Comparison of ENCODE assay signal across 36 mouse cellular contexts in genomic region chr3:92966761-92967160, GRCm38 (mm10). TPM values are rescaled to one million over a fixed set of nuclear protein-coding genes. Genes with fewer than 3 reads are reported as not detected.
"Had no signal": no experiment of that assay in that cellular context is flagged by ENCODE, and none has a peak within 500 bp of the region (broad histone marks: within the 10 kb centered on the region; RNA-seq: fewer than 3 reads in every experiment).

Gene Lce3e, plus strand, starts transcription at chr3:92967061.

- H3K4me3 ChIP-seq: left cerebral cortex, adult 2 months; limb, embryonic 10.5 days; limb, embryonic 12.5 days; limb, embryonic 13.5 days; limb, embryonic 15.5 days; liver, embryonic 12.5 days; liver, embryonic 13.5 days; liver, embryonic 15.5 days; lung, embryonic 15.5 days; megakaryocyte, embryonic 14.5 days; midbrain, embryonic 10.5 days; midbrain, embryonic 12.5 days; midbrain, embryonic 13.5 days; midbrain, embryonic 15.5 days; myocyte had no signal

- H3K27ac ChIP-seq: left cerebral cortex, adult 2 months; limb, embryonic 10.5 days; limb, embryonic 12.5 days; limb, embryonic 13.5 days; limb, embryonic 15.5 days; liver, embryonic 12.5 days; liver, embryonic 13.5 days; liver, embryonic 14.5 days; liver, embryonic 15.5 days; lung, embryonic 15.5 days; macrophage; midbrain, embryonic 10.5 days; midbrain, embryonic 12.5 days; midbrain, embryonic 13.5 days; midbrain, embryonic 15.5 days had no signal

- DNase-seq: left cerebral cortex, postnatal 4 days; liver; liver, embryonic 13.5 days; liver, postnatal 0 days; lung, adult 18-20 months; lung, embryonic 14.5 days; lung, postnatal 10 days; lung, postnatal 14 days; lung, postnatal 4 days; midbrain, embryonic 14.5 days had no signal

- ATAC-seq: liver, embryonic 12.5 days; liver, postnatal 0 days; lung, postnatal 0 days; midbrain, embryonic 13.5 days; midbrain, embryonic 15.5 days; midbrain, embryonic 16.5 days had no signal

- H3K36me3 ChIP-seq: limb, embryonic 10.5 days; limb, embryonic 12.5 days; limb, embryonic 13.5 days; limb, embryonic 15.5 days; liver, embryonic 12.5 days; liver, embryonic 13.5 days; liver, embryonic 15.5 days; lung, embryonic 15.5 days; midbrain, embryonic 10.5 days; midbrain, embryonic 12.5 days; midbrain, embryonic 13.5 days; midbrain, embryonic 15.5 days had no signal

- H3K9ac ChIP-seq: limb, embryonic 12.5 days; limb, embryonic 13.5 days; limb, embryonic 15.5 days; liver, embryonic 12.5 days; liver, embryonic 13.5 days; liver, embryonic 14.5 days; liver, embryonic 15.5 days; liver, postnatal 0 days; lung, embryonic 14.5 days; lung, embryonic 15.5 days; midbrain, embryonic 12.5 days; midbrain, embryonic 13.5 days; midbrain, embryonic 15.5 days had no signal

- H3K27me3 ChIP-seq: limb, embryonic 12.5 days; limb, embryonic 13.5 days; limb, embryonic 15.5 days; liver, embryonic 12.5 days; liver, embryonic 13.5 days; liver, embryonic 15.5 days; lung, embryonic 15.5 days; megakaryocyte, embryonic 14.5 days; midbrain, embryonic 12.5 days; midbrain, embryonic 13.5 days; midbrain, embryonic 15.5 days had no signal

- H3K4me2 ChIP-seq: limb, embryonic 12.5 days; limb, embryonic 13.5 days; limb, embryonic 15.5 days; liver, embryonic 11.5 days; liver, embryonic 12.5 days; liver, embryonic 13.5 days; liver, embryonic 15.5 days; lung, embryonic 14.5 days; lung, embryonic 15.5 days; midbrain, embryonic 11.5 days; midbrain, embryonic 12.5 days; midbrain, embryonic 13.5 days; midbrain, embryonic 15.5 days had no signal

- H3K4me1 ChIP-seq: limb, embryonic 10.5 days; limb, embryonic 12.5 days; limb, embryonic 13.5 days; limb, embryonic 15.5 days; liver, embryonic 12.5 days; liver, embryonic 13.5 days; liver, embryonic 15.5 days; lung, embryonic 15.5 days; megakaryocyte, embryonic 14.5 days; midbrain, embryonic 10.5 days; midbrain, embryonic 12.5 days; midbrain, embryonic 13.5 days; midbrain, embryonic 15.5 days had no signal

- H3K9me3 ChIP-seq: limb, embryonic 10.5 days; limb, embryonic 12.5 days; limb, embryonic 13.5 days; limb, embryonic 15.5 days; liver, embryonic 12.5 days; liver, embryonic 13.5 days; liver, embryonic 15.5 days; lung, embryonic 15.5 days; megakaryocyte, embryonic 14.5 days; midbrain, embryonic 10.5 days; midbrain, embryonic 12.5 days; midbrain, embryonic 13.5 days; midbrain, embryonic 15.5 days had no signal

RNA-seq across cellular contexts. Expression of gene Lce3e, which starts in this region (rescaled TPM):
- polyA plus RNA-seq: limb, embryonic 10.5 days; limb, embryonic 11.5 days; limb, embryonic 12.5 days; limb, embryonic 13.5 days; limb, embryonic 14.5 days; limb, embryonic 15.5 days; liver, adult 2 months; liver, embryonic 11.5 days; liver, embryonic 12.5 days; liver, embryonic 13.5 days; liver, embryonic 14.5 days; liver, embryonic 15.5 days; liver, embryonic 16.5 days; liver, postnatal 0 days; lung, embryonic 14.5 days; lung, embryonic 15.5 days; lung, embryonic 16.5 days; lung, postnatal 0 days; macrophage; midbrain, embryonic 10.5 days; midbrain, embryonic 11.5 days; midbrain, embryonic 12.5 days; midbrain, embryonic 13.5 days; midbrain, embryonic 14.5 days; midbrain, embryonic 15.5 days; midbrain, embryonic 16.5 days; midbrain, postnatal 0 days; myocyte had no signal
